In the genomic region with DNA sequence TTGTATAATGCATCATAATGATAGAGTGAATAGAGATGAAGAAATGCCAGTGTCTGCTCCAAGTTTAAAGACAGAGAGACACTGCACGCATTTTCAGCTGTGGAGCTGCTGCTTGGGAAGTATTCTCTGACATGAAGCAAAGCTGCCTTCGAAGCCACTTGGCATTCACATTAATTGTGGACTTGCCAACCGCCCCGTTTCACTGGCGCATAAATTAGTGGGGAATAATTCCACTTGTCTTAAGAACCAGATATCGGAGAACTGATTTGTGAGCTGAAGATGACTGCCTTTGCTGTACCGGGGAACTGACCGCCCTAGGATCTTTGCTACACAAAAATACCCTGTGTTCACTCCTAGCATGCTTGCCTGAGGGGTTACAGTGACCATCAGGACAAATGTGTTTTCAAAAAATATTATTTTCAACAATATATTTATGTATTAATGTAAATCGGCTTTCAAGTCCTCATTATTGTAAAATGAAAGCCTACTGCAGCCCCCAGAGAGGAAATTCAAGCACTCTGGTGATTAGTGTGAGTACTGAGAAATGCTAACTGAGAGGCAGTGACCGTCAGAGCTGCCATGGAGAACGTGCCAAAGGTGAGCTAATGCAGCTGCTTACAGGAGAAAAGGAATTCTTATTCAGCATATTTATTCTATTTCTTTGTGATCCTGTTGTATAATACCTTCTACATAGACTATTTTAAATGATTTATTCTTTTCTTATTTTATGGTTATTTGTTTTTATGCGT, we compare ENCODE assay signal across 11 mouse cellular contexts.
DNase-seq lines count a peak whose midpoint lies in the region; ATAC-seq lines count a peak whose summit lies in the region.
"Had no signal": no experiment of that assay in that cellular context is flagged by ENCODE, and none has a peak within 500 bp of the region (broad histone marks: within the 10 kb centered on the region; RNA-seq: fewer than 3 reads in every experiment).

No protein-coding gene starts in this region.

- WGBS in heart, embryonic 12.5 days, result 79% methylated on average over 12 of the region's 12 CpGs
- WGBS in forebrain, embryonic 14.5 days, result 28% methylated on average over 12 of the region's 12 CpGs
- 41% methylated on average over 12 of the region's 12 CpGs for WGBS in neural tube, embryonic 15.5 days
- WGBS in intestine, embryonic 15.5 days, result 78% methylated on average over 12 of the region's 12 CpGs

- intact Hi-C loops in heart, postnatal 10 days (cut with DNase I), result no loop called here

- H3K4me3 ChIP-seq in heart, embryonic 12.5 days, result no peak overlapping the region
- H3K4me3 ChIP-seq in forebrain, embryonic 14.5 days (ENCODE audit: low read depth, low read length), result no peak overlapping the region
- no peak overlapping the region for H3K4me3 ChIP-seq in neural tube, embryonic 15.5 days (replicated peaks)
- no peak overlapping the region for H3K4me3 ChIP-seq in intestine, embryonic 15.5 days (replicated peaks)
- H3K4me3 ChIP-seq: limb, embryonic 12.5 days had no signal

- H3K27me3 ChIP-seq in heart, embryonic 12.5 days (replicated peaks), result no peaks in the 10 kb centered on the region
- no peaks in the 10 kb centered on the region for H3K27me3 ChIP-seq in forebrain, embryonic 14.5 days (replicated peaks; ENCODE audit: control insufficient read depth, insufficient read depth, low read length)
- no peaks in the 10 kb centered on the region for H3K27me3 ChIP-seq in neural tube, embryonic 15.5 days (replicated peaks)
- H3K27me3 ChIP-seq in intestine, embryonic 15.5 days (replicated peaks), result no peaks in the 10 kb centered on the region
- H3K27me3 ChIP-seq: limb, embryonic 12.5 days had no signal

- no peaks in the 10 kb centered on the region for H3K9me3 ChIP-seq in heart, embryonic 12.5 days (replicated peaks)
- H3K9me3 ChIP-seq in forebrain, embryonic 14.5 days (replicated peaks; ENCODE audit: control insufficient read depth, low read length), result no peaks in the 10 kb centered on the region
- H3K9me3 ChIP-seq in neural tube, embryonic 15.5 days (replicated peaks), result no peaks in the 10 kb centered on the region
- H3K9me3 ChIP-seq in intestine, embryonic 15.5 days, result no peaks in the 10 kb centered on the region
- H3K9me3 ChIP-seq: limb, embryonic 12.5 days had no signal

- H3K4me2 ChIP-seq in heart, embryonic 12.5 days, result no peak overlapping the region
- H3K4me2 ChIP-seq in forebrain, embryonic 14.5 days (ENCODE audit: low read length), result peak overlapping the region; percentile 29; the same call in 1 of the 2 replicates
- peak overlapping the region; percentile 34 for H3K4me2 ChIP-seq in neural tube, embryonic 15.5 days
- H3K4me2 ChIP-seq in intestine, embryonic 15.5 days (replicated peaks), result no peak overlapping the region
- H3K4me2 ChIP-seq: limb, embryonic 12.5 days had no signal

- H3K9ac ChIP-seq in heart, embryonic 12.5 days, result no peak overlapping the region
- peak overlapping the region; percentile 38; the same call in 1 of the 2 replicates for H3K9ac ChIP-seq in forebrain, embryonic 14.5 days (ENCODE audit: low read length)
- no peak overlapping the region for H3K9ac ChIP-seq in neural tube, embryonic 15.5 days (replicated peaks)
- no peak overlapping the region for H3K9ac ChIP-seq in intestine, embryonic 15.5 days
- H3K9ac ChIP-seq: limb, embryonic 12.5 days had no signal

- H3K4me1 ChIP-seq in heart, embryonic 12.5 days (replicated peaks), result no peaks in the 10 kb centered on the region
- peaks cover 18% of the 10 kb centered on the region for H3K4me1 ChIP-seq in forebrain, embryonic 14.5 days (ENCODE audit: control insufficient read depth, insufficient read depth, low read length)
- peaks cover 14% of the 10 kb centered on the region for H3K4me1 ChIP-seq in neural tube, embryonic 15.5 days
- no peaks in the 10 kb centered on the region for H3K4me1 ChIP-seq in intestine, embryonic 15.5 days (replicated peaks)

- no peak overlapping the region for H3K27ac ChIP-seq in heart, embryonic 12.5 days (ENCODE audit: poor library complexity, severe bottlenecking)
- H3K27ac ChIP-seq in forebrain, embryonic 14.5 days (ENCODE audit: low read depth, low read length), result peak overlapping the region; percentile 68
- no peak overlapping the region; the same call in 1 of the 2 replicates for H3K27ac ChIP-seq in neural tube, embryonic 15.5 days (replicated peaks)
- no peak overlapping the region for H3K27ac ChIP-seq in intestine, embryonic 15.5 days
- H3K27ac ChIP-seq: limb, embryonic 12.5 days had no signal

- H3K36me3 ChIP-seq in heart, embryonic 12.5 days, result no peaks in the 10 kb centered on the region
- H3K36me3 ChIP-seq in forebrain, embryonic 14.5 days (ENCODE audit: control insufficient read depth, insufficient read depth, low read length), result no peaks in the 10 kb centered on the region
- H3K36me3 ChIP-seq in neural tube, embryonic 15.5 days, result no peaks in the 10 kb centered on the region
- no peaks in the 10 kb centered on the region for H3K36me3 ChIP-seq in intestine, embryonic 15.5 days
- H3K36me3 ChIP-seq: limb, embryonic 12.5 days had no signal

- peak; percentile 2 to 5 for DNase-seq in heart, postnatal 10 days
- DNase-seq in forebrain, embryonic 14.5 days (ENCODE audit: low spot score), result peak; percentile 84
- DNase-seq in layer of hippocampus, postnatal 10 days (ENCODE audit: low spot score in 2 of 2), result peak; percentile 48 to 59
- no peak for DNase-seq in T-cell, adult 2 months (ENCODE audit: low spot score)
- DNase-seq: gastrocnemius, postnatal 36 days; kidney, adult 2 months had no signal

- no peak for ATAC-seq in heart, embryonic 12.5 days (ENCODE audit: insufficient number of reproducible peaks, low FRiP score)
- ATAC-seq in forebrain, embryonic 14.5 days, result peak; percentile 74
- ATAC-seq in neural tube, embryonic 15.5 days (ENCODE audit: low FRiP score), result 0 out of 2 replicates have a peak, but pooled peaks have one; percentile 29
- ATAC-seq in megakaryocyte-erythroid progenitor cell, adult 5-6 weeks (replicated peaks; ENCODE audit: low FRiP score, low TSS enrichment, poor library complexity, severe bottlenecking), result no peak
- no peak for ATAC-seq in intestine, embryonic 15.5 days

Comparison
In these comparisons a context has a peak if more than half of its experiments do, and no peak if none do; other contexts are left out.
1. ATAC-seq: peak in forebrain, embryonic 14.5 days (single experiment) and neural tube, embryonic 15.5 days (single experiment); none in heart, embryonic 12.5 days (single experiment), megakaryocyte-erythroid progenitor cell, adult 5-6 weeks (single experiment) and intestine, embryonic 15.5 days (single experiment).
2. H3K4me2 ChIP-seq: peak in forebrain, embryonic 14.5 days (single experiment) and neural tube, embryonic 15.5 days (single experiment); none in heart, embryonic 12.5 days (single experiment) and intestine, embryonic 15.5 days (single experiment).